Mouse (Mus musculus) cerebellum, adult 11-12 months (tissue): ENCODE data around the gene A630076J17Rik.

Experiments used
- DNase-seq: peaks from one replicate; pipeline ENCODE4 v3.0.0; 2022

Gene A630076J17Rik

DNA sequence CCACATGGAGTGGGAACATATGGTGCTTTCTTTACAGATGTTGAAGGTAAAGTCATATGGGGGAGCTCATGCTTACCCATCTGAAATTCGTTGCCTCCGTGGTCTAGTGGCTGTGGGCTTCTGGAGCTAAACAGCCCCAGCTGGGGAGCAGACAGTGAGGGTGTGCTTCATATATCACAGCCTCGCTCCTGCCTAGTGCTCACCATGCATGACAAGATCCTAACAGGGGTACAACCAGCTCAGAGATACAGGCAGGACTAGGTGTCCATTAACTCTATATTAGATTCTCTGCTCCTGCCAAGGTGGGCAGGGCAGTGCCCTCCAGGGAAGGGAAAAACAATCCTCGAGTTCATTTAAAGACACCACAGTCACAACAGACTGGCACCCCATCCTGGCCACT lies 788 bp downstream of the A630076J17Rik start:
- no peak for DNase-seq

DNA sequence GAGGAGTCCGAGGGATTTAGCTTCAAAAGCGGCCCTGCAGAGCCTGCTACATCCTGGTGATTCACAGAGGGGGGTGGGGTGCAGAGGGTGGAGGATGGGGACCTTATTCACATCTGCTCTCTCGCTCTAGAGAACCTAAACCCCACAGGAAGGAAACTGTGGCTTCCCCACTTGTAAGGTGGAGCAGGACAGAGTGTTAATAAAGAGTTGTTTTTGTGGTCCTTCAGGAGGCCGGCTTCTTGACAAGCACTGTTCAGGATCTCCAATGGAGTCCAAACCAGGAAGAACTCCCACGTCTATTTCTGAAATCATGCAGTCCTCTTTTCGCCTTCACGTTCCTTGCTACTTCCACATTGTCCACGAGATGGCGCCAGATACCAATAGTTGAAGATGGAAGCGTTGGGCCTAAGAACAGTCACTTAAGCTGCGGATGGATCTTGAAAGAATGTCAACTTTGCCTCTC lies 3.0 kb downstream of the A630076J17Rik start:
- peak; percentile 43 for DNase-seq

DNA sequence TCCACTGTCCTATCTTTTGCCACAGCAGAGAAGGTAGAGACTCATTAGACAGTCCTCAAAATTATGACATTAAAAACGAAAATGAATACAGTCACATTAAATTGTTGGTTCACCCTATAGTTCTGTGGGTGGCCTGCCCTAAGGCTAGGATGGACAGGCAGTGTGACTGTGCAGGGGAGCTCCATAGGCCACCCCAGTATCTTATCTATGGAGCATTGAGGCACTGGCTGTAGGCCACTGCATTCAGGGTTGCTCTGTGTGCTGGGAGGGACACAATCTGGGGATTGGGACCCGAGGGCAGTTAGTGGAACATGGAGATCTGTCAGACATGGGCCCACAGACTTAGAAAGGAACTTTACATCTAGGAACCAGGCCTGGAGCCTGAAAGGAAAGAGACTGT lies 3.5 kb downstream of the A630076J17Rik start:
- no peak for DNase-seq

- DNase-seq: no peak
Observed at GRCm38 (mm10) chr3:107238051-107238450, 7.6 kb downstream of the A630076J17Rik start.

- no peak for DNase-seq
Observed at GRCm38 (mm10) chr3:107238471-107238980, 8.1 kb downstream of the A630076J17Rik start.

DNA sequence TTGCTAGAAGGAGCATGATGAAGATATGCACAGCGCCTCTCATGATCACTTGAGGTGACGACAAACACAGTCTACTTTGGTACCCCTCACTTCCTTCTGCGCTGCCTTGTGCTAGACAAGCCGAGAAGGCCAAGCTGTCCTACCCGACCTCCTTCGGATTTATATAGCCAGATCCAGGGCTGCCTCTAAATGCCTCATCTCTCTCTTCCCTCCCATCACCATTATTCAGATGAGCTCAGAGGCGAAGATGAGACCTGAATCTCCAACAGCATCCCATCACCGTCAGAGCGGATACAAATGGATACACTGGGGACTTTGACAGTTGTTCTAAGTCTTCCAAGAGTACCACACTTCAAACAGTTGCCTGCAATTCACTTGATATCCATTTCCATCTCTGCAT lies 9.2 kb downstream of the A630076J17Rik start, which contains the start of gene Prok1:
TSS of gene Prok1 (minus strand) at position 101 of the 400 bp plus-strand sequence.
- no peak for DNase-seq

DNA sequence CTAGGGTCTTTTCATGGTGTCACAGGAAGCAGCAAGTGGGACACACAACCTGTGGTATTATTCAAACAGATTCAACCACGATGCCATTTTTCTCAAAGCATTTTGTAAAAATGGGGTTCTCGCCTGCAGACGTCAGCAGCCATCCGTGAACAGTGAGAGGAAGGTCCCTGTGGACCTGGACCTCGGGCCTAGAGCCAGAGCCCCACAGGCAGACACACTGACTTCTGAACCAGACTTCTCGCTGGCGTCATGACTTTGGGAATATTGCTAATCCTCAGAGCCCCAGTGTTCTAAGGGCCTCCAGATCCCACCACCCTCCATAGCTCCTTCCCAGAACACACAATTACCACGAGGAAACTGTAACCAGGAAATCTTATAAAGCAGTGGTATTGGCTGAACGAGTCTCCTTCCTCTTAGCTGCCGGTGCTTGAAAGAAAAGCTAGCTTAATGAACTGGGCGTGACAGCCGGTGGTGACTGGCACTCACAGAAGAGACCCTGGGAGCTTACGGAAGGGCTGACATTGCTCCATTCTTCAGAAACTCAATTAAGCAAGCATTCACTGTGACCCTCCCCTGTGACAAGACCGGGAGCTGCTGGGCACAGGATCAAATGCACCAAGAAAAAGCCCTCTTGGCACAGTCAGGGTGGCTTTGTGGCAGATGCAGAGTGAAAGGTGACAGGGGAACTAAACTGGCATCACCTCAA lies 11.1 kb downstream of the A630076J17Rik start:
- no peak for DNase-seq

GRCm38 (mm10) chr3:107246876-107247275 lies 16.5 kb downstream of the A630076J17Rik start:
- no peak for DNase-seq

- no peak for DNase-seq
Observed at GRCm38 (mm10) chr3:107249042-107249441, 18.6 kb downstream of the A630076J17Rik start.

GRCm38 (mm10) chr3:107250320-107250719 lies 19.9 kb downstream of the A630076J17Rik start:
- DNase-seq: no peak

- no peak for DNase-seq
Observed at GRCm38 (mm10) chr3:107252035-107252434, 21.6 kb downstream of the A630076J17Rik start.

GRCm38 (mm10) chr3:107253925-107254324 lies 23.5 kb downstream of the A630076J17Rik start:
- no peak for DNase-seq

GRCm38 (mm10) chr3:107255992-107256391 lies 25.6 kb downstream of the A630076J17Rik start:
- no peak for DNase-seq

- no peak for DNase-seq
Observed at GRCm38 (mm10) chr3:107256724-107257123, 26.3 kb downstream of the A630076J17Rik start.

DNA sequence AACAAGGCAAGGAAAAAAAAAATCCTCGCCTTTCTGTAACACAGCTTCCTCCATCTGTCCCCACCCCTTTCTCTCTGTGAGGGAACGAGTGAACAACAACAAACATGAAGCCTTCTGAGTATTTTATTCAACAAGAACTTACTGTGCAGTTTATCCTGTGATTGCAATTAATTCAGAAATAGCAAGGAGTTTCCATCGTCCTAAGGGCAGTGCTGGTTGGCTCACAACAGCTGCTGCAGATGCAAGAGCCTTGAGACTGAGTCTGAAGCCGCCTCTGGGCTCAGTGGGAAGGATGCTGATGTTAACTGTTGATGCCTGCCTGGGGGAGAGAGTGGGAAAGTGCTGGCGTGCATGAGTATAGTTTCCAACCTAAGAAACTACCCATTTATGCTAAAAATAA lies 27.5 kb downstream of the A630076J17Rik start:
- DNase-seq: no peak

DNA sequence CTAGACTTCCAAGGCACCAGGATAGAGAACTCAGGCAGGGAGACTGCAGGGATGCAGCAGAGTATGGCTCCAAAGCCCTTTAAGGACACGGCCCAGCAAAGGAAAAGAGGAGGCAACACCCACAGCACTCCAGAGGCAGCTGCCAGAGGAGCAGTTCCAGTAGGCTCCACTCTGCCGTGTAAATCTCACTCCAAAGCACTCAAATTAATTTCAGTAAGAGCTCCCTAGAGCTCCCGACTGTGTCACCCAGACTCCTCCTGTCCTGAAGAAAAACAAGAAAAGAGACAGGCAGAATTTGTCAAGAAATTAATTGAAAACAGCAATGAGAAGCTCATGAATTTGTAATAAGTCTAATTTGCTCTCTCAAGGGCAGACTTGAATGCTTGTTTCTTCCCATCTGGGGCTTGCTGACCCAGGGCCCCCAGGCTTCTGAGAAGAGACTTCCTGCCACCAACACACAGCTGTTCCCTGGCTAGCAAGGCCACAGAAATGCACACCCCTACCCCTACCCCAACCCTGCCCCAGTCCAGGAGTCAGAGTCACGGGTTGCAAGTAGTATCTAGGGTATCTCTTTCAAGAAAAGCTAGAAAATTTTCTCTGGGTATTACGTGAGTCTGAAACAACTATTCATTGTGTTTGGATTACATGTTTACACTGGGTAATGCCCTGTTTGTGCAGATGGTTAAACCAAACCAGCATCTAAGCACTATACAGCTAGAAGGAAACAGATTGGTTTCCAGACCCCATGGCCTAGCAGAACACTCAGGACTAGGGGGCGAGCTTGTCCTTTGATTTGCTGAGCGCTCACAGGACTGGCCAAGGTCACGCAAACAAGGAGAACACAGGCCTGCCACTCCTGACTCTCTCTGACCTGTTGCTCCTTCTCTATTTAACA lies 30.8 kb downstream of the A630076J17Rik start:
- peak; percentile 7 for DNase-seq

- no peak for DNase-seq
Observed at GRCm38 (mm10) chr3:107261851-107262165, 31.4 kb downstream of the A630076J17Rik start.

DNA sequence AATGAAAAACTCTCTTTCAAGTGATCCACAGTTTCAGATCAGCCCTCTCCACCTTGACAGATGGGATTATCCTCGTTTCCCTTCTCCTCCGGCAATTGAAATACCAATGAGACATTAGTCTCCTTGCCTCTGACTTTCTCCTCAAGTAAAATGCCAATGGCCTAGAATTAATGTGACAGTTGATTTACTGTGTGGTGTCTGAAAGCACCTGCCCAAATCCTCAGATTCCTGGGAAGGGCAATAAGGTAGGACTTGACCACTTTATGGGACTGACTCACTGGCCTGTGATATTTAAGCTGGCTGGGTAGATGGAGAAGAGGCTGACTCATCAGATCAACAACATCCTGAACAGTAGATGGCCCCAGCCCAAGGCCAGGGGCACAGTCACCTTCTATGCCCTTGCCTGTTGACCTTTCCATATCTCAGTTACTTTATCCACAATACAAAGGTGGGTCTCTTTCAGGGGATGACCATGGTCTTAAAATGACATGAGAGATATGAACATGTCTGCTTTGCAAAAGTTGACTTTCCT lies 36.5 kb downstream of the A630076J17Rik start:
- no peak for DNase-seq

- no peak for DNase-seq
Observed at GRCm38 (mm10) chr3:107272433-107272832, 42.0 kb downstream of the A630076J17Rik start.

GRCm38 (mm10) chr3:107273820-107274219 lies 43.4 kb downstream of the A630076J17Rik start:
- DNase-seq: peak; percentile 37

DNA sequence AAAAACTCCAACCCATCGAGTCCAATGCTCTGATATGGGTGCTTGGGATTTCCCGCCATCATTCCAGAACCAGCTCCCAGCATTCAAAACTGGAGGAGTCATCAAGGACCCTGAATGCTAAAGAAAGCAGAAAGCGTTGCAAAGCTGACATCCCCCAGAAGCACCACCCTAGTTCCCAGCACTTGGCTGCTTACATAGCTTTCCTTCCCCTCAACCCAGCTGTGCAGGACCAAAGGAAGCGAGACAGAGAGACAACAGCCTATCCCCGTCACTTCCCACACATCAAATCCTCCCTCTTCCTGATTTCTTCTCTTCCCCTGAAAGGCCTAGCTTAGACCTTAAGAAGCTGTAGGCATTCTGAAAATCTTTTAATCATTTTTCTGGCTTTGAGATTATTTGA lies 44.9 kb downstream of the A630076J17Rik start:
- DNase-seq: no peak

DNA sequence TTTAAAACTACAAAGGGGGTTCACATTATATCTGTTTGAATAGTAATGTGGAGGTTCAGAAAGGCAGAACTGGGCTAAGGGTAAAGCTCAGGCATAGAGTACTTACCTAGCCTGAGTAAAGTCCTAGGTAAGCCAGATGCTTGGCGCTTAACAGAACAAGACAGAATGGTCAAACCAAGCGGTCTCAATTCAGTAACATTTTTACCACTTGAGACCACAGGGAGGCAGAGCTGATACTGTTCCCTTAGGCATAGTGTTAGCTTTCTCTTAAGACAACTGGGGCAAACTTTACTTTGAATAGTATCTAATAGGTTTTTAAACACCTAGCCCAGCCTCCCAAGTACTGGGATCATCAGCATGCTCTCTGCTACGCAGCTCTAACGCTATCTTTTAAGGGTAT lies 45.6 kb downstream of the A630076J17Rik start:
- DNase-seq: no peak

- DNase-seq: no peak
Observed at GRCm38 (mm10) chr3:107276626-107277025, 46.2 kb downstream of the A630076J17Rik start.
